Mouse (Mus musculus) gastrocnemius, postnatal 10 days (tissue): Measurements from ENCODE around the gene Klc4. TPM values are rescaled to one million over a fixed set of nuclear protein-coding genes. Genes with fewer than 3 reads are reported as not detected.

Source experiments
- DNase-seq: peaks from one replicate; pipeline ENCODE4 v3.0.0; 2021; ENCODE audit warnings: mixed read lengths
- total RNA-seq, 2 experiments: library from RNA; stranded (reverse); gene quantifications; 2 replicates each; pipeline ENCODE4 v1.2.3; 2021

The Klc4 gene
- total RNA-seq, 2 experiments from 2014 or later, result 18.7 to 19.5 TPM

DNA sequence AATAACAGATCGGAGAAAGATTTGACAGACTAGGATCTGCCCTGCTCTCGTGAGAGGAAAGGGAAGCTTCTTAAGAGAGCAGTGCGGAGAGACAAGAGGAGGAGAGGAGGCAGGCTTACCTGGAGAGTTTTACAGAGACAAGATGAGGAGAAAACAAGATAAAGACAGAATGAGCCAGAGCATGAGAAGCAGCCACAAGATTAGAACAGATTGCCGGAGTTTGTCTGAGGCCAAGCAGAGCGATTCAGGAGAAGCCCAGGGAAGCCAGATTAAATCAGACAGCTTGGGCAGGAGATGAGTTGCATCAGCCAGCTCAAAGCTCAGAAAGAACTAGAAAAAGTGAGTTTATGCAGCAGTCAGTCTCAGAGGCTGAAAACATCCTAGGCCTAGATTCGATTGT is 56.9 kb downstream of the Klc4 start:
- no peak for DNase-seq

- DNase-seq, result no peak
Measured at GRCm38 (mm10) chr17:46588173-46588572, 57.6 kb downstream of the Klc4 start.

DNA sequence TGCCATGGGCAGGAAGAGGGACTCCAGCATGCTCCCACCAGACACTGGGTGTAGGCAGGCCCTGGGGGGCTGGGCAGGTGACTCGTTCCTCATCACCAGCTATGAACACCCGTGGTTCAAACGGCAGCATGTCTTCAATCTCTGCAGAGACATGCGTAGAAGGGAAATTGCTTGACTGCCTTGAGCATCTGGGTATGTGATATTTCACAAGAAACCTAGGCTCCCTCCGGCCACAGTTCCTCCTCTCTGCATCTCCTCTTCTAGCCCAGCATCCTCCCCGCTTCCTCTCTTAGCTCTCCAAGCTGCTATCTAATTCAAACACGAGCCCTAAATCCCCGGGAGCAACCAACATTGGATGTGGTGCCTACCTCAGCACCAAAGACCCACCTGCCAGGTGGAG is 59.5 kb downstream of the Klc4 start:
- DNase-seq, result no peak

Other genes with a start within 250 kb of the Klc4 start
- 1 to 10 TPM; 1.9 to 2.0 TPM for gene Crip3, start 217.1 kb downstream of the Klc4 start, total RNA-seq
- gene Slc22a7, start 207.6 kb downstream of the Klc4 start, total RNA-seq, result under 1 TPM in 1 of 2 experiments, not detected in 1; 0.36 TPM
- gene Ttbk1, start 158.3 kb downstream of the Klc4 start, total RNA-seq, result 1 to 10 TPM; 3.9 to 4.5 TPM
- 1 to 10 TPM; 4.9 to 5.2 TPM for gene Dnph1, start 149.3 kb downstream of the Klc4 start, total RNA-seq
- gene Cul9, start 99.6 kb downstream of the Klc4 start, total RNA-seq, result 10 to 100 TPM; 11.3 to 11.5 TPM
- 10 to 100 TPM; 66.9 to 75.5 TPM for gene Srf, start 89.8 kb downstream of the Klc4 start, total RNA-seq
- gene Ptk7, start 16.5 kb downstream of the Klc4 start, total RNA-seq, result 10 to 100 TPM; 12.6 to 19.3 TPM
- gene Mrpl2, start 207 bp upstream of the Klc4 start, total RNA-seq, result 100 to 1,000 TPM; 101 to 117 TPM
- 10 to 100 TPM; 39.8 to 50.5 TPM for gene Cul7, start 4.3 kb upstream of the Klc4 start, total RNA-seq
- 10 to 100 TPM; 12.8 to 18.2 TPM for gene Rrp36, start 28.3 kb upstream of the Klc4 start, total RNA-seq
- gene Mea1, start 32.8 kb upstream of the Klc4 start, total RNA-seq, result 10 to 100 TPM; 70.0 to 81.0 TPM
- 100 to 1,000 TPM; 183 to 187 TPM for gene Klhdc3, start 34.9 kb upstream of the Klc4 start, total RNA-seq
- gene Ppp2r5d, start 59.1 kb upstream of the Klc4 start, total RNA-seq, result 10 to 100 TPM; 37.0 to 40.6 TPM
- gene Pex6, start 65.4 kb upstream of the Klc4 start, total RNA-seq, result 10 to 100 TPM; 10.7 to 13.3 TPM
- gene Gnmt, start 83.1 kb upstream of the Klc4 start, total RNA-seq, result under 1 TPM; 0.38 to 0.68 TPM
- gene Cnpy3, start 106.2 kb upstream of the Klc4 start, total RNA-seq, result 10 to 100 TPM; 18.8 to 20.5 TPM
- gene Ptcra, start 117.7 kb upstream of the Klc4 start, total RNA-seq, result under 1 TPM in 1 of 2 experiments, not detected in 1; 0.19 TPM
- 10 to 100 TPM; 45.1 to 47.5 TPM for gene 2310039H08Rik, start 126.6 kb upstream of the Klc4 start, total RNA-seq
- gene Rpl7l1, start 136.7 kb upstream of the Klc4 start, total RNA-seq, result 10 to 100 TPM; 59.4 to 70.8 TPM
- gene Bicral, start 212.5 kb upstream of the Klc4 start, total RNA-seq, result 10 to 100 TPM in 1 of 2 experiments, 1 to 10 TPM in 1; 8.7 to 15.1 TPM
- 10 to 100 TPM; 15.4 to 17.7 TPM for gene Tbcc, start 244.7 kb upstream of the Klc4 start, total RNA-seq